Mouse (Mus musculus) megakaryocyte-erythroid progenitor cell, adult 5-6 weeks (primary cell): ENCODE measurements around the gene Ercc6. TPM values are rescaled to one million over a fixed set of nuclear protein-coding genes. Genes with fewer than 3 reads are reported as not detected.

Experiments used
- ATAC-seq: replicated peaks from 2 replicates; pipeline ENCODE4 v1.8.0; 2016; ENCODE audit warnings: mild to moderate bottlenecking, inconsistent platforms; ENCODE audit not compliant: severe bottlenecking, poor library complexity, low FRiP score, low TSS enrichment
- total RNA-seq, 2 experiments: library from RNA; stranded (forward) in 1 of 2; stranded (reverse) in 1 of 2; fragments of 200-1000, 215-1000 nt in 1 of 2; fragments of >200 nt in 1 of 2; fragmentation: Nextera tagmentation in 1 of 2; gene quantifications; 2 replicates each; pipeline ENCODE4 v1.2.3; 2014 to 2017

Ercc6 gene
- total RNA-seq (2014; fragmentation: Nextera tagmentation): 22.7 TPM in 2 replicates
- total RNA-seq (2017): 20.9 and 27.3 TPM in 2 replicates

DNA sequence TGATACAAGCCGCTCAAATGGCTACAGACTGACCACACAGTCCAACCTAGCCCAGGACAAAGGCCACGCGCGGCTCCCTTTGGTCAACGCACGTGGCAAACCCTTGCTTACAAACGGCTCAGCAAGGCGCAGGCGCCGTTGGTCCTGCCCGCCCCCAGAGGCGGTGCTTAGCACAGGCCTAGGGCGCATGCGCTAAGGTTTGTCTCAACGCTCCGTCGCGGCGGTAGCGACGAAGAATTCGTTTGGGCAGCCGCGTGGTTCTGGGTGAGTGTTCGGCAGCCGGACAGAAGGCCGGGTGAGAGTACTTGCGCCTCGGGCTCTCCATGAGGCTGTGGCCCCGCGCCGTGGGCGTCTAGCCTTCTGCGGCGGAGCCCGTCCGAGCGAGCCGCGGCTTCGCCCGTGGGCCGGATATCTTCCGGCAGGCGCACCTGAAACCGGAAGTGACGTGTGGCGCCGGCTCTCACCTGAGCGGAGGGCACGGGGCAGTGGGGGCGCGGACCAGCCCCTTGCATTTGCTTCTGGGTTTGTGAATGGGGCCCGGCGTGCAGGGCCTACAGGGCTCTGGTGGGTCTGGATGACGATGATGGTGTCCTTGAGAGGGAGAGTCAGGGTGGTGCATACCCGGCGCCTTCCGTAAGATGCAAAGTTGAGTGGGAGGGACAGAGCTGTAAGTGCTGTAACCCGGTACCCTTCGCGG, at the start of gene Ercc6:
TSS of gene Ercc6 (plus strand) at position 186 of the 697 bp plus-strand sequence.
- peak; percentile 81 for ATAC-seq

DNA sequence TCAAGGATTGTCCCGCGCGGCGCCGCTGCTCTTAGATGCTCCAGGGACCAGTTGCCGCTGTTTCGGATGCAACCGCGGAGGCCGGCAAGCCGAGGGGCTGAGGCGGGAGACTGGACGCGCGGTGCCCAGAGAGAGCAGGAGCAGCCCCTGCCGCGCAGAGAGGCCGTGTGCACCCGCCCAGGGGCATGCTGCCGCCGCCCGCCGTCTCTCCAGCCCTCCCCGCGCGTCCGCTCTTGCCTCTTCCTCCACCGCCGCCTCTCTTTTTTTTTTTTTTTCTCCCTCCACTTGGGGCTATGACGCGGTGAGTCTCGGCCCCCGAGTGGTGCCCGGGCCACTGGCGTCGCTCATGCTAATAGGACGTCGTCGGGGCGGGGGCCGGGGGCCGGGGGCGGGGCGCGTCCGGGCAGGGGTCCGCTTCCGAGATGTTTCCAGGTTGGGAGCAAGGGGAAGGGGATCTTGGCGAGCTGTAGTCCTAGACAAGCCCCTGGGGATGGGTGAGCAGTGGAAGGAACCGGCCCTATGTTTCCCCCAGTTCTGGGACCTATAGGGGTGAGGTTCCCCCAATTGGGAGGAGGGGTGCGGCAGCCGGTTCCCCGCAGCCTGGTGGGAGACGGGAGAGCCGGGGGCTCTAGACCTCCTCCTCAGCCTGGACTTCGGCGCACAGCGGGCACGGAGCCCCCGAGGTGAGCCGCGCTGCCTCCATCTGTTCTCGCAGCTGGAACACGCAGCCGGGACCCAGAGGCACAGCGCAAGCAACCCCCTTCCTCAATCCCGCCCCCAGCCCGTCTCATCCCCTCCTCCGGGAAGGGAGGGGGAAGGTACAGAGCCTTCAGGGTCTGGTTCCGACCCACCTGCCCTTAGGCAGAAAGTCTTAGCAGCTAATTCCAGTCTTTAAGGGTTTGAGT, 48.5 kb upstream of the Ercc6 start, which contains the start of gene Slc18a3:
TSS of gene Slc18a3 (minus strand) at position 250 of the 905 bp plus-strand sequence.
- ATAC-seq: no peak

DNA sequence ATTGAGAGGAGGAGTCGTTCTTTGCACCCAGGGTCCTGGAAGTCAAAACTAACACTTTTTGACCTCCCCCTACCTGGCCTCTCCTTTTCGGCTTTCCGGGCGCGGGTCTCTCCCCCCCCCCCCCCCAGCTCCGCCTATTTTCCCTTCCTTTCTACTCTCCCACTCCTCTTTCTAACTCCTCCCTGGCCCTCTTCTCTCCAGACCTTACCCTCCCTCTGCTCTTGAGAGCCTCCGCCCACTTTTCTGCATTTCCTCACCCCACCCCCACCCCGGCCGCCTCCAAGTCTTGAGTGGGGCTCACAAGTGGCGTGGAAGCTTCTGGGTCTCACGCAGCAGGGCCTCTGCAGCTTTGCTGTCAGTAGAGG, 47.8 kb upstream of the Ercc6 start:
- ATAC-seq: no peak

DNA sequence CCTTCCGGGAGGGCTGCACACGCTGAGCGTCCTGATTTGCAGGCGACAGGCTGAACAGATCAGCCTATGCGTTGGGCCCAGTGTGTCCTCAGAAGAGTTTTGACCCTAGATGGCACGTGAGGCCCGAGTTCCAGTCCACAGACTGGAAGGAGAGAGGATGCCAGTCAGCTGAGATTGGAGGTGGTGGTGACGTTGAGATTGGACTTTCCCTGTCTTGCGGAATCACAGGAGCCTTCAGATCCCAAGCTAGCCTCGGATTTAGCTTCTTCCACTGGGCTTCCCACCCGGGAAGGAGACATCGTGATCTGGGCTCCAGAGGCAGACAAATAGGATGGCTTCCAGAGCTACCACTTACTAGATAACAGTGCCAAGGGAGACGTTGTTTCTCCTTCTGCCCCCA, 47.4 kb upstream of the Ercc6 start, which contains the start of gene Chat:
TSS of gene Chat (minus strand) at position 101 of the 400 bp plus-strand sequence.
- no peak for ATAC-seq

DNA sequence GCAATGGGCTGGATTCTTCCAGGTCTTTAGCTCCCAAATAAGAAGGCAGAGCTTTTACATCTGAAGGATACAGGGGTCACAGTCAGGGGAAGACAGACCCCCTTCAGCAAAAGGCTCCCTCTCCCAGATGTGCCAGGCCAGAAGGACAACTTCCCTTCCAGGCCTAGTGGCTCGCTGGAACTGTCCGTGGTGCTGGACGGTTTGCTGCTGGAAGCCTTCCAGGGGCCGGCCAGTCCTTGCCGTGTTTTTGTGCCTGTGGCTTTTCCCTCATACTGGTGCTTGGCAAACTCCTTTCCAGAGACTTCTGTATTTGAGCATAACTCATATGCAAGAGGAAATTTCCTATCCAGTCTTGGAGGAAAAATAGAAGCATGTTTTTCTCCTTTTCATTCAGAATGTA, 45.7 kb upstream of the Ercc6 start:
- no peak for ATAC-seq

DNA sequence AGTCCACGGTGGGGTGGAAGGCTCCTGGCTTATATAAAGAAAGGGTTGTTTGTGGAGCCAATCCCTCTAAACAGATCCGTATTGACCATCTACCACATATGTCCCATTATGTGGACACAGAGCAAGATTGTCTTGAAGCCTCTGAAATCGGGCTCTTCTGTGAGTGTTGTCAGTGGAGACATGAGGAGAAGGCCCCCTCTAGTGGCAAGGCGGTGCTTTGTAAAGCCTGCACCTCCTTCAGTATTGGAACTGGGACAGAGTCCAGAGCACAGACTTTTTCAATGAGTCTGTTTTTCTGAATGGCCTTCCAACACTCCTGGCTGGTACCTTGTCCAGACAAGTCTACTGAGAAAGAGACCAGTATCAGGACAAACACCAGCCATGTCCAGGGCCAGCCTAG, 40.3 kb upstream of the Ercc6 start:
- peak; percentile 75 for ATAC-seq

DNA sequence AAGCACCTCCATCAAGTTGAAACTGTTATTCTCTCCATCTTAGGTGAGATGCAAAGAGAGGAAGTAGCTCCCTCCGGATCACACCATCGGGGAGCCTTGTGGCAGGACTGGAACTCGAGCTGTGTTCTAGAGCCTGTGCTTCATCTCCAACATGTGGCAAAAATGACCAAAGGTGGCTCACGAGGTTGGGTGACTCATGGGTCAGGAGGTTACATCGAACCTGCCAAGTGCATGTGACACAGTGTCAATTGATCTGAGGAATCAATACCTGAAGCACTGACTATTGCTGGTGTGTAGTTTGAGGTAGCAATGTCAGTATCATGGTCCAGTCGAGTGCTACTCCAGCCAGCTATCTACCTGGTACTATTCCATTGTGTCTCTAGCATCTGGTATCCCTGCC, 36.8 kb upstream of the Ercc6 start:
- no peak for ATAC-seq

DNA sequence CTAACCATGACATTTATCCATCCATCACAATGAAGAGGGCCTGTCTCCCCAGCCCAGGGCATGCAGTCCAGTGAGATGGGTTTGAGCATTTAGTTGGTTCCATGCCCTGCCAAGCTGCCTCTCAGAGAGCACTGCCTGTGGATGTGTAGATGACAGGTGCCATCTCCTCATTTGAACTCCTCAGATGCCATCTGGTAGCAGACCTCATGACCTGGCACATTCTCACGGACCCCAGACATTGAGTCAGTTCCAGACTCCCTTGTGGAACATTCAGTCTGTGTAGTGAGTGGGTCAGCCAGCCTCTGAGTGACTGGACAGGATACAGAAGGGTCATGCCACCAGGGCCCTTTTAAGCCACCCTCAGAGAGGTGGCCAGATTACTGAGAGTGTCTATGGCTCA, 35.7 kb upstream of the Ercc6 start:
- no peak for ATAC-seq

DNA sequence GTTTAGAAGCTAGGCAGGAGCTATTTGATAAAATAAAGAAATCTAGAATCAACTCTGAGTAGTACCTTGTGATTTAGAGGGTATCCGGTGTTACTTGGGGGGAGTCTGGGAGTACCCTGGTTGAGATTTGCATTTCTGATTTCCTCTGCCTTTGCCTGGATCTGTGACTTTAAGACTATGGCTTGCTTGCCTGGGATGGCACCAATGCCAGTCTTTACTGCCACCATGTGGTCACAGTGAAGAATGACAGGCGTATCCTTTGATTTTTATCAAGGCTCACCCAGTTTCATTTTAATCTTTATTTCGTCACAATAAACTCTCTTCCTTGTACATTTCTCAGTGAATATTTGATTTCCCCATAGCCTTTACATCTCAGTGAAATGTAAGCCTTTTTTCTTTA, 31.3 kb upstream of the Ercc6 start:
- peak; percentile 63; the same call in 1 of the 2 replicates for ATAC-seq

DNA sequence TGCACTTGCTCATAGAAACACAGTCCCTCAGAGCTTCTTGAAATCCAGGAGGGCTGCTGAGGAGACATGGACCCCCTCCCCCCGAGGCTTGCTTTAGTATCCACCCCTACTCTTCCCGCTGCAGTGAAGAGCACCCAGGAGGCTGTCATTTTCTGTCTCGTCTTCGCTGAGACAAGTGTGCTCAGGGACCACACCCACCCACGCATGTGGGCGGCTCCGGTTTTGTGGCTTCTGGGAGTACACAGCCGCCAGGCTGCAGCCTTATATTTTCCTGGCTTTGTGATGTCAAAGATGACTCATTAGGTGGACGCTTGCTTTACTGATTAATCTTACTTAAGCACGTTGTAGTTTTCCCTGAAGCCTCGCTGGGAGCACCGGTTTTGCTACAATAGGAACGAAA, 20.8 kb upstream of the Ercc6 start:
- peak; percentile 82 for ATAC-seq

DNA sequence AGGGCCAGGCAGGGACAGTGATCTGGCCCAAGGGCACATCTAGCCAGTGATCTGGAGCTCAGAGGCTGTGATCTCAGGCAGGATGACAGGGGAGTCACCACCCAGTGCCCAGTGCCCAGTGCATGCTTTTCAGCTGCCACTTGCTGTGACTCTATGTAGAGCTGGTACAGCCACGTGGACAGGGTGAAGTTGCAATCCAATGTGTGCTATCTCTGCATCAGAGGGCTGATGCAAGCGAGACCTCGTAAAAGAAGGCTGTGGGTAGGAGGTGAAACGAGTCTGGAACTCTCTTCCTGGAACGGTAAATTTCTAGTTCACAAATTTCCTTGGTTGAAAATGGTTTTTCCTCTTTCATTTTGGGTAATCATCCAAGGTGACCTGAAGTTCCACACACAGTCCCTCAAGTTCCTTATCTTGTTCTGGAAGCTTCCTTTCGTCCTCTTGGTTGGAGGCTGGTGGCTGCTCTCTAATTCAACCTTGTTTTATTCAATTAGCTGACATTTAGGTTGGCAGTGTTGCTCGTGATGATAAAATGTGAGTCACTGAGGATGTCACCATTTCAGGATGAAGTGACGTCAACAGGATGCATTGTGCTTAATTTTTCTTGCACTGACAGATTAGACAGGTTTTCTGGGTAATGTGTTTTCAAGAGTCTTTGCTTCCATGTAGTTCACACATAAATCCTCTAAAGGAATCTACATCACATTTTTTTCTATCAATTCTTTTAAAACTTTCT, 17.0 kb upstream of the Ercc6 start:
- no peak for ATAC-seq

DNA sequence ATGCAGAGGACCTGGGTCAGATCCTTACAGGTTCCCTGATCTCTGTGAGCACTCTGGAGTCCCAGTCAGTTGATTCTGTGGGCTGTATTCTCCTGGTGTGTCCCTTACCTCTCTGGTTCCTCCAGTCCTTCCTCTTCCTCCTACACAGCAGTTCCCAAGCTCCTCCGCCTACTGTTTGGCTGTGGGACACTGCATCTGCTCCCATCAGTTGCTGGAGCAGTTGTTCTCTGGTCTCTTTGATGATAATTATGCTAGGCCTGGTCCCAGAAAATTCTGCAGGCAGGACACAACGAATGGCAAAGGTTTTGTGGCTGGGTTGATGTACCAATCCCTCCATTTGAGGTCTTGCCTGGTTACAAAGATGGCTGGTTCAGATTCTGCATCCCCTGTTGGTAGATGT, 12.0 kb upstream of the Ercc6 start:
- no peak for ATAC-seq

DNA sequence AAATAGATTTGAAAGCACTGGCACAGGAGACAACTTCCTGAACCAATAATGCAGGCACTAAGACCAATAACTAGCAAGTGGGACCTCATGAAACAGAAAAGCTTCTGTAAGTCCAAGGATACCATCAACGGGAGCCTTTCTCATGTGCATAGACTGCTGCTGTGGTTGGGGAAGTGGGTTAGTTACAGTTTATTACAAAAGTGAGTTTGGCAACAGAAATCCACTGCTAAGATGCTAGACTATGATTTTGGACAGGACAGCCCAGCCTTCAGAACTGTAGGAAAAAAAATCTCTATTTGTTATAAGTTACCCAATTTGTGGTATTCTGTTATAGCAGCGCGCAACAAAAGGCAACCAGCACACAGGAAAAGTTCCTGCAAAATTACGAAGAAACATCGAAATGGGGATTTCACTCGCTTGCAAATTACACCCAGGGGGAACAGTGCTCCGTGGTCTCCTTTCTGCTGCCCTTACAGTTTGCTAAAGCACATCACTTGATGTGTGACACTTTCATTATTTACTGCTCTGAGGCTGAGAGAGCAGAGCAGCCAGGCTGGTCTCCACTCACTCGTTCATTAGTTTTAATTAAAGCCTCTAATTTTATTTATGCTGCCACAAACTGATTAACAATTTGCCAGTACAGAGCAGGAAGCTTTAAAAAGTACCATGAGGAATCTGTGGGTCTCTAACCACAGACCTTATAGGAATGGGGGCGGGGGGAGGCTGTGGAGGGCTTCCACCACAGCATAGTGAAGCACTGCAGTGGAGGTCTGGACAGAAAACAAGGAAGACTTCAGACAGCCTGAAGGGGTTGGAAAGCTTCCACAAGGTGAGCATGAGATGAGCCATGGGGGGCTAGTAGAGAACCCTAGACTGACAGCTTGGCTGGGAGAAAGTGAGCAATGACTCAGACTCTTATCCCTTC, 10.3 kb upstream of the Ercc6 start:
- no peak for ATAC-seq

DNA sequence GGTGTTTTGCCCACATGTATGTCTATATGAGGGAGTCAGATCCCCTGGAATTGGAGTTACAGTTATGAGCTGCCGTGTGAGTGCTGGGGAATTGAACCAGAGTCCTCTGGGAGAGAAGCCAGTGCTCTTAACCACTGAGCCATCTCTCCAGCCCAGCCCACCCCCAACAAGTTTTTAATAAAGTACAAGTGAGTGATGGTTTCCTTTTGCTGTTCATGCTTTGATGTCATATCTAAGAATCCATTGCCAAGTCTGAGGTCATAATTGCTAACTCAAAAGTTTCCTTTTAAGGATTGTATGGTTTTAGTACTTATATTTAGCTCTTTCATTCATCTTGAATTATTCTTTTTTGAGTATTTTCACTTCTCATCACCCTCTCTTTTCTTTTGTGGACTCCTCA, 9.4 kb upstream of the Ercc6 start:
- no peak for ATAC-seq

DNA sequence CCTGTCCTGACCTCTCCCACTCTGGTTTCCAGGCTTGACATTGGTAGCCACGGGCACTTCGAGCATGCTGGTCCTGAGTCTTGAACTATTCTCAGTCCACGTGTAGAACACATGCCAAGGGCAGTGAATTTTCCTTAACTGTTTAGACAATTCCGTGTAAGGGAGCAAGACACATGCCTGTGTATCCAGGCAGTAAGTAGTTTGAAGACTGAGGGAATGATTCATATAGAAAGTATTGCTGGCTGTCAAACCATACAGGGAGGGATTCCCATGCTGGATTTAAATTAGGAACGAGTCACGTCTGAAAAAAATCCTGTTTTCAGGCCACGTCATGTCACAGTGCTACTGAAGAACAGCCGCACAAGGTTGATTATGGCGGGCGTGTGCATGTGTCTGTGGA, 7.0 kb upstream of the Ercc6 start:
- no peak for ATAC-seq

DNA sequence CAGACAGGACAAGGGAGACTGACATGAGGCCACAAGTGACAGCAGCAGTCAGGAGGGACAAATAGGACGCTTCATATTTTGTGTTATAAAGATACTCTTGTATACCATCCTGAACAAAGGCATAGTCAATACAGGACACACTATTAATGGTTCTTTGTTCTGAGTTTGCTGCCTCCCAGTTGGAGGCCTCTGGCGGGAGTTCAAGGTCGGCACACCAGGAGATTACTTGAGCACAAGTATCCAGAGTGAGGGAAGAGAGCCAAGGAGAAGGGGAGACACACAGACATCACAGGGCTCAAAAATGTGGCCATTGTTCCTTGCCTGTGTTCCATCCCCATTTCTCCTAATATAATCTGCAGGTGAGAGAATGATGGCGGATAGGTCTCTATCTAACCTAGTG, 6.1 kb upstream of the Ercc6 start:
- no peak for ATAC-seq

DNA sequence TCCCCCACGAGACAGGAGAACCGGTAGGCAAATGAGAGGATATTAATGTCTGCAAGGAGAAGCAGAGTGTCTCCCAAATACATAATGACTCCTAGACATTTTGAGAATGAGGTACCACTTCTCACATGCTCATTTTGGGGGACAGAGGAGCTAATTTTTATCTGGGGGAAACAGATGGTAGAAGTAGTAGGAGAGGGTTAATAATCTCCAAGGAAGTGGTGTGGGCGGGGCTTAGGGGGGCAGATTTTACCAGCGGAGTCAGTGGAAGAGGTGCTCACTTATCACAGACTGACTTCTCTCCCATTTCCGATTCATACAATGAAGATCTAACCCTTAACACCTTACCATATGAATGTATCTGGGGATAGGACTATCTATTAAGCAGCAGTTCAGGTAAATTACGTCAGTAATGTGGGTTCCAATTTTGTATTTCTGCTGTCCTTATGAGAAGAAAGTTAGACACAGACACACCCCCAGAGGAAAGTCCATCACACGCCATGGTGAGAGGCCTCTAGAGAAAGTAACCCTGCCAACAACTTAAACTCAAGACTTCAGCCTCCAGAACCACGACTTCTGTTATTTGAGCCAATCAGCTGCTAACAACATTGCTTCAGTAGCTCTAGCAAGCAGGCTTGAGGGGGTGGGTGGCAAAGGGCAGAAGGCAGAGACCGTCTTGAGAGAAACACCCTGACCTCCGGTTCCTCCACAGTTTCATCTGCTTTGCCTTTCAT, 5.1 kb upstream of the Ercc6 start:
- peak; percentile 79 for ATAC-seq

DNA sequence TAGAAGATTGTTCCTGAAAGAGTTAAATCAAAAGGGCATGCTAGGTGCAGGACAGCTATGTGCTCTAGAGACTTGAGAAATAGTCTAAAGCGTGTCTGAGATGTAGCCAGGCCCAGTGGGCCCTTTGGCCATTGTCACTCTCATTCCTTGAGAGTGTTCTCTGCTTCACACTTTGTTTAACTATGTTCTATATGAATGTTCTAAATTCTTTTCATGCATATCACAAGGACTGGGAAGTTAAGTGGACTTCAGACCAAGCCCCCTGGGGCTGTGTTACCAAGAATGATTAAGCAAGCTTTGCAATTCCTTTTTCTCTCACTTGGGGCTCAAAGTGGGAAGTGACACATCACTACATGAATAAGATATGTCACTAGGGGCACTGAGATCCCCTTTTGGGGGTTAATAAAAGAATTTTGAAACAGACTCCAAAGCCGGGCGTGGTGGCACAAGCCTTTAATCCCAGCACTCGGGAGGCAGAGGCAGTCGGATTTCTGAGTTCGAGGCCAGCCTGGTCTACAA, 3.8 kb upstream of the Ercc6 start:
- no peak for ATAC-seq
